Mouse (Mus musculus): ENCODE measurements around the gene Slc25a13. TPM values are rescaled to one million over a fixed set of nuclear protein-coding genes. Genes with fewer than 3 reads are reported as not detected.
"Not testable (repeated sequence)": the region's sequence is repeated elsewhere in the genome, so short reads cannot be mapped to it uniquely, and the experiment has no call there.

Gene Slc25a13
- polyA plus RNA-seq, 1 experiment from 2014 or later = 17.8 TPM

DNA sequence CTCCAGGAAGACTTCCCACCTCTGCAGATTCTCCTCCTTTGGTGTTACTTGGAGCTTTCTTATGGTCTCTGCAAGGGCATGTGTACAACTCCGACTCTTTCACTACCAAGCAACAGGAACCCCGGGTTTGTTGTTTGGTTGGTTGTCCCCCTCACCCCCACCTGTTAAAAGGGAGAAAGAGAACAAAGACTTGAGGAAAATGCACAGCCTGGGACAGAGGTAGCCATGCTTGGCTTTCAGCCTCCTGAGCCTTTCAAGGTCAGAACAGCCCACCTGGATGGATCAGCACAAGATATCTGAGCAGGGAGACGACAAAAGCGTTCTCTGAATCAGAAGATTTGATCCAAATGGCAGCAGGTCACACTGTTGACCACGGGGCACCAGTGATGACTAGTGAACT lies 15.0 kb downstream of the Slc25a13 start:
- Histone ChIP-seq H3K4me2 (replicated peaks) (no peak overlapping the region), H3K36me3 (no peaks in the 10 kb centered on the region), H3K27me3 (no peaks in the 10 kb centered on the region), H3K4me3 (replicated peaks) (no peak overlapping the region), H3K4me1 (no peaks in the 10 kb centered on the region), H3K27ac (replicated peaks) (no peak overlapping the region), H3K9ac (no peak overlapping the region), H3K9me3 (replicated peaks) (no peaks in the 10 kb centered on the region)
- no peak for ATAC-seq (ENCODE audit: insufficient number of reproducible peaks, low FRiP score, low TSS enrichment, low read depth)
- 91% methylated on average over 5 of the region's 5 CpGs for WGBS

DNA sequence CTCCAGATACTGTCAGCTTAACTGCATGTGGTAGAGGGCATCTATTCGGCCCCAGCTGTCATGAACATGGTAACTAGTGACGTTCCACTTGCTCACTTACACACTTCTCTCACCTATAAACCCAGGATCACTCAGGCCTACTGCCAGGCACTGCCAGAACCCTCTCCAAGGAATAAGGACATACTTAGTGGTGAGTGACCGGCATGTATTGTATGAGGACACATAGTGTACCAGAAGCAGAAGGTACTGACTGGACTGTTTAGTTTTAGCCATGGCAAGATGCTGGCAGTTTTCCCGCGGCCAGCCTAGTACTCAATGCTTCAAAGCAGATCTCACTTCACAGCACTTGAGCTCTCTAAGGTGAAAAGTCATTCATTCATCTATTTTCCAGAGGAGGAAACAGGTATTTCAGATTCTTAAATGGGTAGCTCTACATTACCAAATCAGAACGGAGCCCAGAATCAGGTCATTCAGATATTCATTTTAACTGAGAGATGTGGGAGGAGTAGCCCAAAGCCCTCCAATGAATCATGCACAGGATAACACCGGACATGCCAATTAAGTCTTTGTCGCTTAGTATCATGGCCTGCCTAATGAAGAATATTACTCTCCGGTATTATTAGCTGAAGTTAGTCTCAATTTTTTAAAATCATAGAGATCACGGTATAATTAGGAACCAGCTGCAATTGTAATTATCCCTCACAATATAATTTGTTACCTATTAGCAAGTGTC lies 17.7 kb downstream of the Slc25a13 start:
- H3K27ac ChIP-seq (replicated peaks) = no peak overlapping the region
- no peak overlapping the region for H3K9ac ChIP-seq
- no peaks in the 10 kb centered on the region for H3K27me3 ChIP-seq
- 89% methylated on average over 10 of the region's 10 CpGs for WGBS
- H3K4me2 ChIP-seq (replicated peaks) = no peak overlapping the region
- H3K4me1 ChIP-seq = no peaks in the 10 kb centered on the region
- ATAC-seq (ENCODE audit: insufficient number of reproducible peaks, low FRiP score, low TSS enrichment, low read depth) = no peak
- H3K4me3 ChIP-seq (replicated peaks) = no peak overlapping the region
- H3K9me3 ChIP-seq (replicated peaks) = no peaks in the 10 kb centered on the region
- no peaks in the 10 kb centered on the region for H3K36me3 ChIP-seq

DNA sequence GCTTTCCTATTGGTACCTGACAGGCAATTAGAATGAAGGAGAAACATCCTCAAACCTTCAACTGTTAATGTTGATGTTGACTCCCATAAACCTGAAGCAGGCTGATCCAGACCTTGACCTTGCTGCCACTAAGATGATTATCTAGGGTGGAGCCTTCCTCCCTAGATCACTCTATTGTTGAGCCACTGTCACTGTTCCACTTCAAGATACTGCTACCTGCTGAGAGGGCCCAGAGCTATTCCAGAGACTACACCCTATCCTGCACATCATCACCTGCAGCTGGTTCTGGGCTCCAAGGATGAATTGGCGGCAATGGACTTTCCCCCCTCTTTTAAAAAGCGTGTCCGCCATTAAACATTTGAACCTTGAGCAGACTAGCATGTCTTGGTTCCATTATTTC lies 18.9 kb downstream of the Slc25a13 start:
- not testable (repeated sequence) for H3K9me3 ChIP-seq (replicated peaks); H3K27me3 ChIP-seq; H3K4me3 ChIP-seq (replicated peaks); H3K4me2 ChIP-seq (replicated peaks); H3K36me3 ChIP-seq; H3K4me1 ChIP-seq; H3K27ac ChIP-seq (replicated peaks); H3K9ac ChIP-seq; ATAC-seq (ENCODE audit: insufficient number of reproducible peaks, low FRiP score, low TSS enrichment, low read depth)
- WGBS = 96% methylated on average over 3 of the region's 3 CpGs

DNA sequence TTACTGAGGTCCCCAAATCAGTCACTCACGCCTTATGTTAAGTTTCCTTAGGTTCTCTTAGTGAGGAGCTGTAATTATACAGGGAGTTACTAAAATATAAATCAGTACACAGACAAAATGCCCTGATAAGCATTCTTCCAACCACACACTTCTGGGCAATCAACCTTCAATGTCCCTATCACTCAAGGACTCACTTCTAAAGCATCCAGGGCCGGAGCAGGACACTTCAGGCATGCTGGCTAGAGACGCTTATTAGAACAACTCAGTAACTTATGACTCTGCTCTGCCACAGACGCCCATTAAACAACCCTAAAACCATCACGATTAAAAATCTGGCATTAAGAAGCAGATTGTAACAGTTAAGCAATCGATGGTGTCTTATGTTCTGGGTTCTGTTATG lies 19.6 kb downstream of the Slc25a13 start:
- 75% methylated on average over 6 of the region's 6 CpGs for WGBS
- ATAC-seq (ENCODE audit: insufficient number of reproducible peaks, low FRiP score, low TSS enrichment, low read depth) = no peak
- Histone ChIP-seq H3K9me3 (replicated peaks) (no peaks in the 10 kb centered on the region), H3K4me1 (no peaks in the 10 kb centered on the region), H3K4me2 (replicated peaks) (no peak overlapping the region), H3K27ac (replicated peaks) (no peak overlapping the region), H3K4me3 (replicated peaks) (no peak overlapping the region), H3K36me3 (no peaks in the 10 kb centered on the region), H3K9ac (no peak overlapping the region), H3K27me3 (no peaks in the 10 kb centered on the region)

DNA sequence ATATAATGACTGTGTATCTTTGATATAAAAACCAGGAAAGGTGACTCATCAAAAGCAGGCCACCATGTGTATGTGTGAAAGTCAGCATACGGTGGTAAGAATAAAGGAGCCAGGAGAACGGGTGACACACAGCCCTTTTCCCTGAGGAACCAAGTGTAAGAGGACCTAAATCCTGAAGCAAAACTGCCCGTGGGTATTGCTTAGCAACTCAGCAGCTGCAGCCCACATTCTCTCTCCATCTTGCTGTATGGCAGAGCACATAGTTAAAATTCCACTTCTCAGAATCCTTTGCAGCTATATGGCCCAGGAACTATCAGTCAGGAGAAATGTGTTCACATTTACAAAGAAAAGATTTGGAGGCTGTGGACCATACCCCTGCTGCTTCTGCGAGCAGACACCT lies 20.4 kb downstream of the Slc25a13 start:
- no peaks in the 10 kb centered on the region for H3K27me3 ChIP-seq
- no peak overlapping the region for H3K4me2 ChIP-seq (replicated peaks)
- no peaks in the 10 kb centered on the region for H3K9me3 ChIP-seq (replicated peaks)
- no peak for ATAC-seq (ENCODE audit: insufficient number of reproducible peaks, low FRiP score, low TSS enrichment, low read depth)
- 78% methylated on average over 4 of the region's 4 CpGs for WGBS
- no peak overlapping the region for H3K9ac ChIP-seq
- H3K36me3 ChIP-seq = no peaks in the 10 kb centered on the region
- no peak overlapping the region for H3K27ac ChIP-seq (replicated peaks)
- no peak overlapping the region for H3K4me3 ChIP-seq (replicated peaks)
- no peaks in the 10 kb centered on the region for H3K4me1 ChIP-seq

DNA sequence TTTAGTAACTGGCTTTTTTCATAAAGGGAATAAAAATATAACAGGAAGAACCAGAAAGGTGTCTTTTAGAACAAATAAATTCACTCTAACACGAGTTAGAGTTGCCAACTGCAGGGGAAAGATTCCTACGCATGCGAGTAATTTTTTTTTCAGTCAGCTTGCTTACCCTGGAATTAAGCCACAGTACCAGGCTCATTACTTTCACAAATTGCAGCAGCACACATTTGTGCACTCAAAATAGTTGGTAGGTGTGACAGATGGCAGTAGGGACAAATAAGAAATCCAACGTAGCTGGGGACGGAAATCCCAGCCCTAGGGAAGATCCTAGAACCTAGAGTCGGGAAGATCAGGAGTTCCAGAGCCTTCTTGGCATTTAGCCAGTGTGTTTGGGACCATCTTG lies 22.1 kb downstream of the Slc25a13 start:
- 75% methylated on average over 6 of the region's 6 CpGs for WGBS
- no peak overlapping the region for H3K9ac ChIP-seq

DNA sequence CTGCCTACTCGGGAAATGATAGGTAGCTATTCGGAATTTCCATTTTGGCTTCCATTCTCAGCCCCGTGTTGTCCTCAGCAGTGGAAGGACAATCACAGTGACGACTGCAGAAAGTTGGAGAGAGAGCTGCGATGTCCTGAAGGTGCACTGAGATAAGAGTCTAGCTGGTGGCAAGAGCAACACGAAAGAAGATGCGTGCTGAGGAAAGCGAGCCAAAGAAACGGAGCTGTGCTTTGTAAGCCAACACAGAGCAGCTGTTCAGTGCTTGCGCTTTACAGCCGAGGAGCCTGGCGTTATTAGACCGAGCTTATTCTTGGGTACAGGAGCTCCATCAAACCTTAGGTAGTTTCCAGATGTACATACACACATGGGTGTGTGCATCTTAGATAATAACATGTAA lies 23.1 kb downstream of the Slc25a13 start:
- H3K9me3 ChIP-seq (replicated peaks) = no peaks in the 10 kb centered on the region
- no peaks in the 10 kb centered on the region for H3K36me3 ChIP-seq
- no peak overlapping the region for H3K9ac ChIP-seq
- H3K4me1 ChIP-seq = no peaks in the 10 kb centered on the region
- WGBS = 88% methylated on average over 13 of the region's 13 CpGs
- no peaks in the 10 kb centered on the region for H3K27me3 ChIP-seq
- ATAC-seq (ENCODE audit: insufficient number of reproducible peaks, low FRiP score, low TSS enrichment, low read depth) = no peak
- no peak overlapping the region for H3K4me3 ChIP-seq (replicated peaks)
- H3K27ac ChIP-seq (replicated peaks) = no peak overlapping the region
- no peak overlapping the region for H3K4me2 ChIP-seq (replicated peaks)

More for the DNA sequence above, 22.1 kb downstream of the Slc25a13 start:
- Histone ChIP-seq H3K27ac (replicated peaks) (no peak overlapping the region), H3K4me3 (replicated peaks) (no peak overlapping the region), H3K9me3 (replicated peaks) (no peaks in the 10 kb centered on the region), H3K4me2 (replicated peaks) (no peak overlapping the region), H3K4me1 (no peaks in the 10 kb centered on the region), H3K27me3 (no peaks in the 10 kb centered on the region), H3K36me3 (no peaks in the 10 kb centered on the region)
- ATAC-seq (ENCODE audit: insufficient number of reproducible peaks, low FRiP score, low TSS enrichment, low read depth) = no peak

DNA sequence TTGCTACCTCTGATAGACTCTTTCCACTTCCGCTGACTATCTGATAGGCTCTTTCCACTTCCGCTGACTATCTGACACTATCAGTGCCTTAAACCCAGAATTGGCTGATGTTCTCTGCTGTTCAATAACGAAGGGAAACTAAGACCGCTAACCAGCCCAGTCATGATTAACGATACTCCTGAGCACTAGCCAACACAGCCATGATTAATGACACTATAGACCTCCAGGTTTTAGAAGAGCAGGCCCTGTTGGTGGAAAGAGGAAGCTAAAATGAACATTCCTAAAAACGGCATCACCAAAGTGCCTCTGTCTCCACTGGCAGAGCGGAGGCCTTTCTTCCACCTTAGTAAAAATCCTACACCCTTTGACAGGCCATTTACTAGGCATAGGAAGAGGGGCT lies 24.6 kb downstream of the Slc25a13 start:
- no peaks in the 10 kb centered on the region for H3K4me1 ChIP-seq
- no peak for ATAC-seq (ENCODE audit: insufficient number of reproducible peaks, low FRiP score, low TSS enrichment, low read depth)
- no peak overlapping the region for H3K27ac ChIP-seq (replicated peaks)
- H3K4me2 ChIP-seq (replicated peaks) = no peak overlapping the region
- H3K27me3 ChIP-seq = no peaks in the 10 kb centered on the region
- 90% methylated on average over 7 of the region's 7 CpGs for WGBS
- no peaks in the 10 kb centered on the region for H3K9me3 ChIP-seq (replicated peaks)
- H3K9ac ChIP-seq = no peak overlapping the region
- H3K36me3 ChIP-seq = no peaks in the 10 kb centered on the region
- H3K4me3 ChIP-seq (replicated peaks) = no peak overlapping the region

DNA sequence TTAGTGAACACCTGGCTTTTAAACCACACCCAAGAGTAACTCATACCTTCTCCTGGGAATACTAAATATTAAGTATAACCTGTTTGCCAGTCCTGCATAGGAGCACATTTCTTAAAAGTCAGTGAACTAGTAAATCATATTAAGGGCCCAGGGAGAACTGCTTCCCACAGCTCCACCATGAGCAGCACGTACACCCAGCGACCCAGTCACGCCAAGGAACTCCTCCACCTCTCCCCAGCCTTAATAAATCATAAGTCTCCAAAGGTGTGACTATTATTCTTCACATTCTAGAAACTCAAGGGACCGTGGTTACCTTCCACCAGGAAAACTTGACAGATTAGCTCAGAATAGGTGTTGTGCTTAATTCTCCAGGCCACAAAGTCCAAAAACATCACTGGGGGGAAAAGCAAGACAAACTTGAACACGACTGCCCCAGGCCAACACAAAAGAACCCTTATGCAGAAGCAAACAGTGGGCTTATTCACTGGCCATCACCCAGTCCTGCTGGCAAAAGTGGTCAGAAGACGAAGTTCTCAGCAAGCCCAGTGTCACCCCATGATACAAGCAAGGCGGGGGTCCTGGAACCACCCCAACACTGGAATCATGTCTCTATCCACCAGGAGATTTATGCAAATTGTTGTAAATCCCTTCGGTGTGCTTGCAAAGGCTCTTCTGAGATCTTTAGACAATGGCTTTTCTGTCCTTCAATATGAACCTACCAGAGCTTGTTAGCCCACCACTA lies 25.2 kb downstream of the Slc25a13 start:
- Histone ChIP-seq H3K27ac (replicated peaks) (no peak overlapping the region; the same call in 1 of the 2 replicates), H3K9me3 (replicated peaks) (no peaks in the 10 kb centered on the region), H3K27me3 (no peaks in the 10 kb centered on the region), H3K4me3 (replicated peaks) (no peak overlapping the region), H3K9ac (no peak overlapping the region), H3K36me3 (no peaks in the 10 kb centered on the region), H3K4me1 (no peaks in the 10 kb centered on the region), H3K4me2 (replicated peaks) (no peak overlapping the region)
- ATAC-seq (ENCODE audit: insufficient number of reproducible peaks, low FRiP score, low TSS enrichment, low read depth) = no peak
- 71% methylated on average over 8 of the region's 8 CpGs for WGBS

DNA sequence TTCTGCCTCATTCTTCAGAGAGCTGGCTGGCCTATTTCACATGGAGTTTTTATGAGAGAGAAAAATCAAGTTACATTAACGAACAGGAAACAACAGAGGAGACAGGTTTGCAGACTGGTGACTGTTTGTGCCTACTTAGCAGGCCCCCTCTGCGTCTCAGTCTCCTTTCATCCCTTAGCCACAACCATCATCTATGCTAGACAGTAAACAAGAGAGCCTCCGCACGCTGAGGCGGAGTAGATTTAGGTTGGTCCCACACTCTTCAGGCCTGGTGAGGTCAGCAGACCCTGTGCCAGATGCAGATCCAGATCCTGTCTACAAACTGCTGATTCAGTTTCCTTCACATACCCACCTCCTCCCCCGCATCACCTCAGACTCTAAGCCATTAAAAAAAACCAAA lies 28.0 kb downstream of the Slc25a13 start:
- WGBS = 67% methylated on average over 6 of the region's 6 CpGs
- no peak for ATAC-seq (ENCODE audit: insufficient number of reproducible peaks, low FRiP score, low TSS enrichment, low read depth)
- H3K9ac ChIP-seq = no peak overlapping the region
- no peaks in the 10 kb centered on the region for H3K27me3 ChIP-seq
- H3K27ac ChIP-seq (replicated peaks) = no peak overlapping the region
- no peaks in the 10 kb centered on the region for H3K4me1 ChIP-seq
- no peak overlapping the region for H3K4me3 ChIP-seq (replicated peaks)
- H3K36me3 ChIP-seq = no peaks in the 10 kb centered on the region
- H3K9me3 ChIP-seq (replicated peaks) = no peaks in the 10 kb centered on the region
- no peak overlapping the region for H3K4me2 ChIP-seq (replicated peaks)

DNA sequence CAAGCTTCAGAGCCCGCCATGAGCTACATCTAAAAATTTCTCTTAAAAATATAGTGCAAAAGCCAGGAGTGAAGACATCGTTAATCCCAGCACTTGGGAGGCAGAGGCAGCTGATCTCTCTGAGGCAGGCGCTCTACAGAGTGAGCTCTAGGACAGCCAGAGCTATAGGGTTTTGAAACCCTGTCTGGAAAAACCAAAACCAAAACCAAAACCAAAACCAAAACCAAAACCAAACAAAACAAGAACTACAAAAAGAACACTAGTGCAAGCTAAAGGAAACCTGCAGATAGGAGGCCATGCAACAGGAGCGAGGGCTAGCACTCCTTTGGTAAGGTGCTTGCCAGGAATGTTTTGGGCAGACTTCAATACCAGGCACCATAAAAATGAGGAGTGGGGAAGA lies 30.5 kb downstream of the Slc25a13 start:
- no peaks in the 10 kb centered on the region for H3K9me3 ChIP-seq (replicated peaks)
- H3K4me1 ChIP-seq = no peaks in the 10 kb centered on the region
- 81% methylated on average over 4 of the region's 4 CpGs for WGBS
- no peak overlapping the region for H3K9ac ChIP-seq
- no peaks in the 10 kb centered on the region for H3K27me3 ChIP-seq
- H3K27ac ChIP-seq (replicated peaks) = no peak overlapping the region
- ATAC-seq (ENCODE audit: insufficient number of reproducible peaks, low FRiP score, low TSS enrichment, low read depth) = no peak
- H3K4me3 ChIP-seq (replicated peaks) = no peak overlapping the region
- no peak overlapping the region for H3K4me2 ChIP-seq (replicated peaks)
- H3K36me3 ChIP-seq = no peaks in the 10 kb centered on the region

DNA sequence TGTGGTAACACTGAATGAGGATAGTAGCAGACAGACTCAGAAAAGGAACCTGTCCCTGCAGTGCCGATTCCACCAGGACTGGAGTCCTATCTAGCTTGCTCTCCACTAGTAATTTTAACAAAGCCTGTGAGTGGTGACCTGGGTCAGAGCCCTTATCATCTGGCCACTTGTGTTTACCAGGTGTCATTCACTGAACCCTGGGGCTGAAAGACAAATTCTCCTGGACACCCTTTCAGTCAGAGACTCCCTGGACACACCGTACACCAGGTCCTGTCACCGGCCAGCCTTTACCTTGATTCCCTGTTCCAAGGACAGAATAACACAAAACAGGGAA lies 31.3 kb downstream of the Slc25a13 start:
- Histone ChIP-seq H3K36me3 (no peaks in the 10 kb centered on the region), H3K4me1 (no peaks in the 10 kb centered on the region), H3K27me3 (no peaks in the 10 kb centered on the region), H3K9ac (no peak overlapping the region), H3K9me3 (replicated peaks) (no peaks in the 10 kb centered on the region), H3K4me2 (replicated peaks) (no peak overlapping the region), H3K4me3 (replicated peaks) (no peak overlapping the region), H3K27ac (replicated peaks) (no peak overlapping the region)
- 85% methylated on average over 3 of the region's 3 CpGs for WGBS
- no peak for ATAC-seq (ENCODE audit: insufficient number of reproducible peaks, low FRiP score, low TSS enrichment, low read depth)
